Mouse (Mus musculus) heart, embryonic 11.5 days (tissue): ENCODE results near the gene Vmn1r27. TPM values are rescaled to one million over a fixed set of nuclear protein-coding genes. Genes with fewer than 3 reads are reported as not detected.

Experiments
- ATAC-seq: fragments of 200-750 bp; cut with Nextera tagmentation; replicated peaks from 2 replicates; pipeline ENCODE4 v1.8.0; 2017; ENCODE audit warnings: moderate library complexity; ENCODE audit not compliant: insufficient number of reproducible peaks, low FRiP score, low TSS enrichment
- H3K27ac ChIP-seq: fragments of 300-500 bp; sonication (generic); 2 replicates; pipeline ENCODE4 v1.5.1; 2014; ENCODE audit warnings: mild to moderate bottlenecking, low read depth, low read length
- H3K27me3 ChIP-seq: fragments of 300-500 bp; sonication (generic); 2 replicates; pipeline ENCODE4 v1.6.1; 2014; ENCODE audit warnings: mild to moderate bottlenecking, low read length, mixed read lengths; ENCODE audit not compliant: control insufficient read depth, insufficient read depth
- H3K36me3 ChIP-seq: fragments of 300-500 bp; sonication (generic); 2 replicates; pipeline ENCODE4 v1.6.1; 2014; ENCODE audit warnings: mild to moderate bottlenecking, low read length, moderate library complexity, mixed read lengths; ENCODE audit not compliant: control insufficient read depth, insufficient read depth
- H3K4me1 ChIP-seq: fragments of 300-500 bp; sonication (generic); 2 replicates; pipeline ENCODE4 v1.6.1; 2014; ENCODE audit warnings: low read length; ENCODE audit not compliant: control insufficient read depth, insufficient read depth
- H3K4me2 ChIP-seq: fragments of 300-500 bp; sonication (generic); 2 replicates; pipeline ENCODE4 v1.6.1; 2014; ENCODE audit warnings: mild to moderate bottlenecking, moderate library complexity
- H3K4me3 ChIP-seq: fragments of 300-500 bp; sonication (generic); 2 replicates; pipeline ENCODE4 v1.5.1; 2014; ENCODE audit warnings: low read depth, low read length
- H3K9ac ChIP-seq: fragments of 300-500 bp; sonication (generic); 2 replicates; pipeline ENCODE4 v1.6.1; 2014; ENCODE audit warnings: mild to moderate bottlenecking, low read depth, low read length, moderate library complexity
- H3K9me3 ChIP-seq: fragments of 300-500 bp; sonication (generic); replicated peaks from 2 replicates; pipeline ENCODE4 v1.6.1; 2016; ENCODE audit warnings: low read length; ENCODE audit not compliant: control insufficient read depth
- WGBS: fragments of 180-500 bp; shearing (Covaris S2); extraction: QIAGEN DNeasy Blood & Tissue Kit; methylation state at CpG from one replicate; pipeline ENCODE4 v1.1.7; 2014; ENCODE audit not compliant: insufficient replicate concordance; 5-methylcytosine and 5-hydroxymethylcytosine counted together
- polyA plus RNA-seq: library from polyadenylated mRNA; unstranded; fragments of >200 nt; fragmentation: Nextera tagmentation; extraction: Ambion mirVana; gene quantifications from 2 replicates; pipeline ENCODE4 v1.2.1, GENCODE M21; 2014

Gene Vmn1r27
- polyA plus RNA-seq, result not detected in 2 replicates

DNA sequence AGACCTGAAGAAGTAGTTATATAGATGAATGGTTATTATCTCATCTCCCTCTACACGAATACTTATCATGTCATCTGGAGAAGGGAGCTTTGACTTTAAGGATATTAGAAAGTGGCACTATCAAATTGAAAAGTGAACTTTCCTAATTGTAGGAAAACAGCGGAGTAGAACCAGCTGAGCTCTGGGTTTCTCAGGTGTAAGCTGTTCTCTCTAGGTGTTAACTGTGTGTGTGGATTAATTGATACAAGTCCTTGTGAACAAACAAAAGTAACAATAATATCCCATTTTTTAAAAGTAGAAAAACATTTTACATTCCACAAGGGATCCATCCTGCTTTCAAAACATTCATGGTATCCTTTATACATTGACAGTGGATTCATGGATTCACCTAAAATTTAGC lies at the start of gene Vmn1r27:
TSS of gene Vmn1r27 (minus strand) at position 101 of the 400 bp plus-strand sequence.
- H3K27ac ChIP-seq, result no peak within 1 kb of the TSS
- no peaks in the 10 kb centered on the region for H3K36me3 ChIP-seq
- 62% methylated on average over 2 of the region's 2 CpGs for WGBS
- H3K4me1 ChIP-seq, result no peaks in the 10 kb centered on the region
- H3K9ac ChIP-seq, result no peak within 1 kb of the TSS
- no peak within 1 kb of the TSS for H3K4me2 ChIP-seq
- H3K27me3 ChIP-seq, result no peaks in the 10 kb centered on the region
- H3K9me3 ChIP-seq, result no peaks in the 10 kb centered on the region
- H3K4me3 ChIP-seq, result no peak within 1 kb of the TSS
- ATAC-seq, result no peak

DNA sequence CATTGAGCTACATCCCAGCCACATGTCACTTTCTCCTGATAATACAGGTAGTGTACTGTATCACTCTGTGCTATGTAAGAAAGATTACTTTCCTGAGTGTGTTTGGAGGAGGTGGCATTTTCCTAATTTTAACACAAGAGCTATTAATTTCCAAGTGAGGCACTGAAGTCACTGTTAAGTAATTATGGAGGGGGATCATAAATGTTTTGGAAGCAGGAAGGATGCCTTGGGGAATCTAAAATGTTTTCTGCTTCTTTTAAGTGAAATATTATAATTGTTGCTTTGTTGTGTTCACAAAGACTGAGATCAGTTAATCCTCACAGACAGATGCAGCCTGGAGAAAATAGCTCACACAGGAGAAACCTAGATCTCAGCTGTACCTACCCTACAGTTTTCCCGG lies 43.1 kb upstream of the Vmn1r27 start, which contains the start of gene Vmn1r28:
TSS of gene Vmn1r28 (plus strand) at position 301 of the 400 bp plus-strand sequence.
- no peak within 1 kb of the TSS for H3K4me2 ChIP-seq
- H3K9ac ChIP-seq, result no peak within 1 kb of the TSS
- H3K27me3 ChIP-seq, result no peaks in the 10 kb centered on the region
- no peak within 1 kb of the TSS for H3K4me3 ChIP-seq
- no peaks in the 10 kb centered on the region for H3K36me3 ChIP-seq
- H3K4me1 ChIP-seq, result no peaks in the 10 kb centered on the region
- no peak within 1 kb of the TSS for H3K27ac ChIP-seq
- H3K9me3 ChIP-seq, result no peaks in the 10 kb centered on the region
- 72% methylated on average over 1 of the region's 1 CpGs for WGBS
- ATAC-seq, result no peak

DNA sequence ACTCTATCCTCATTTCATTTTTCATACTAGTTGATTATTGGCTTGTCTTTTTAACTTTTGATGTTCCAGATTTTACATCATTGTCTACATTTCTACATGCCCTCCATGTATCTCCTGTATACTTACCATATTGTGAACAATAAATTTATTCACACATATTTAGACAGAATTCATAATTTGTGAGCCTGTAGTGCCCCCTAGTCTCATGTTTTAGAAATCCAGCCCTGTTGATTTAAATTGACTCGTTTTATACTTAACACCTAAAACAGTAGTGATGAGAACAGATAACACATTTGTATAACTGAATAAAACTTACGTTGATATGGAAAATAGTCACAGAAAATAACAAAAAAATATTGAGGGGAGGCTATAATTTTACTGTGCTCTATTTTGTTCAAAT lies 2.5 kb downstream of the Vmn1r27 start:
- Histone ChIP-seq H3K27me3 (no peaks in the 10 kb centered on the region), H3K36me3 (no peaks in the 10 kb centered on the region), H3K4me1 (no peaks in the 10 kb centered on the region), H3K9me3 (no peaks in the 10 kb centered on the region), H3K4me2 (no peak overlapping the region), H3K9ac (no peak overlapping the region), H3K4me3 (no peak overlapping the region), H3K27ac (no peak overlapping the region)
- 71% methylated on average over 2 of the region's 2 CpGs for WGBS
- no peak for ATAC-seq

Other genes starting within 250 kb of the Vmn1r27 start
- not detected in 2 replicates for gene Vmn1r25, start 238.0 kb downstream of the Vmn1r27 start, polyA plus RNA-seq
- not detected in 2 replicates for gene Vmn1r26, start 203.7 kb downstream of the Vmn1r27 start, polyA plus RNA-seq
- gene Vmn1r28, start 43.2 kb upstream of the Vmn1r27 start, polyA plus RNA-seq, result not detected in 2 replicates
- not detected in 2 replicates for gene Vmn1r29, start 82.7 kb upstream of the Vmn1r27 start, polyA plus RNA-seq
- gene Vmn1r30, start 224.6 kb upstream of the Vmn1r27 start, polyA plus RNA-seq, result not detected in 2 replicates